9 mouse cellular contexts compared by ENCODE assay signal in the genomic region with DNA sequence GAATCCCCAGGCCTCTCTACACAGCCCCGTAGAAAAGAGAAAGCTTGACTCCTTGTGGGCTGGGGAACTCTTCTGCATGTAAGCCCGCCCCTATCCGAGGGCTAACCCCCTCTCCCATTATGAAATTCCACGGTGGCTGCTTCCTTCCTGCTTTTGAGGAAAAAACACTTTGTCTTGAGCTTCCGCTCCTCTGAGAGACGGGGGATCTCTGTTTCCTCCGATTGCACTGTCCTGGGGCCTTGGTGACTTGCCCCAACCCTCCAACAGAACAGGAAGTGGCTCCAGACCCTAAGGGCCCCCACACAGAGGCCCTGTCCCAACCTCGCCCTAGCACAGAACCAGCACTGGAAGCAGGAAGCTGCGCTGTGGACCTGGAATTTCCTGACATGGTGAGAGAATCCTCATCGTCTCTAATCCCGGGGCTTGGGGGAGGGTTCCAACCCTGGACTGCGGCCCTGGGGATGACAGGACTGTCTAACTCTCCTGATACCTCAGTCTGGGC. TPM values are rescaled to one million over a fixed set of nuclear protein-coding genes. Genes with fewer than 3 reads are reported as not detected.
DNase-seq lines count a peak whose midpoint lies in the region; ATAC-seq and TF ChIP-seq lines count a peak whose summit lies in the region.
"Had no signal": no experiment of that assay in that cellular context is flagged by ENCODE, and none has a peak within 500 bp of the region (broad histone marks: within the 10 kb centered on the region; RNA-seq: fewer than 3 reads in every experiment).

No protein-coding gene starts in this region.

- H3K9me3 ChIP-seq in intestine, embryonic 14.5 days (ENCODE audit: control insufficient read depth, low read length): no peaks in the 10 kb centered on the region
- no peaks in the 10 kb centered on the region for H3K9me3 ChIP-seq in liver, embryonic 15.5 days (replicated peaks)

- H3K4me1 ChIP-seq in spleen, adult 2 months (ENCODE audit: control insufficient read depth, insufficient read depth, insufficient read length): peaks cover 16% of the 10 kb centered on the region
- H3K4me1 ChIP-seq in intestine, embryonic 14.5 days (replicated peaks; ENCODE audit: control insufficient read depth, insufficient read depth, low read length): peaks cover 12% of the 10 kb centered on the region; the same call in 1 of the 2 replicates
- H3K4me1 ChIP-seq in liver, embryonic 15.5 days (replicated peaks): peaks cover 50% of the 10 kb centered on the region

- H3K36me3 ChIP-seq in spleen, adult 2 months (ENCODE audit: control insufficient read depth, insufficient read depth, low read length): peaks cover 3% of the 10 kb centered on the region; the same call in 1 of the 2 replicates
- H3K36me3 ChIP-seq in intestine, embryonic 14.5 days (ENCODE audit: control insufficient read depth, insufficient read depth, low read length): no peaks in the 10 kb centered on the region
- H3K36me3 ChIP-seq in liver, embryonic 15.5 days (replicated peaks): peaks cover 14% of the 10 kb centered on the region

- no peak for DNase-seq in spleen, adult 2 months (ENCODE audit: low read depth in 1 of 2, low spot score in 2 of 2)
- DNase-seq in spleen, postnatal 4 days (ENCODE audit: low spot score in 2 of 2): no peak
- no peak for DNase-seq in intestine, embryonic 14.5 days (ENCODE audit: low spot score)
- DNase-seq in ovary, adult 18-20 months (ENCODE audit: low spot score): no peak
- no peak for DNase-seq in cerebellum, postnatal 14 days
- no peak for DNase-seq in testis, postnatal 14 days (ENCODE audit: low spot score)
- no peak for DNase-seq in embryo, embryonic 10.5 days (ENCODE audit: low spot score)

- no peak overlapping the region for H3K9ac ChIP-seq in intestine, embryonic 14.5 days (ENCODE audit: low read length)
- H3K9ac ChIP-seq in liver, embryonic 15.5 days: no peak overlapping the region

- H3K27me3 ChIP-seq in spleen, adult 2 months (ENCODE audit: control insufficient read depth, insufficient read depth, low read length): no peaks in the 10 kb centered on the region
- H3K27me3 ChIP-seq in intestine, embryonic 14.5 days (replicated peaks; ENCODE audit: control insufficient read depth, insufficient read depth, low read length): no peaks in the 10 kb centered on the region
- H3K27me3 ChIP-seq in liver, embryonic 15.5 days: no peaks in the 10 kb centered on the region
- H3K27me3 ChIP-seq: Patski had no signal

- no peak for TF ChIP-seq CTCF in spleen, adult 2 months (IDR thresholded peaks at IDR 0.05; ENCODE audit: extremely low read depth, insufficient read depth, insufficient read length, insufficient replicate concordance)

- peak overlapping the region; percentile 9; the same call in 1 of the 2 replicates for H3K27ac ChIP-seq in spleen, adult 2 months (ENCODE audit: insufficient read depth, low read length)
- no peak overlapping the region for H3K27ac ChIP-seq in intestine, embryonic 14.5 days (ENCODE audit: low read depth)
- H3K27ac ChIP-seq in liver, embryonic 15.5 days (replicated peaks): peak overlapping the region; percentile 58

- peak overlapping the region; percentile 3; the same call in 1 of the 2 replicates for H3K4me2 ChIP-seq in intestine, embryonic 14.5 days (ENCODE audit: low read length)
- H3K4me2 ChIP-seq in liver, embryonic 15.5 days: peak overlapping the region; percentile 20

- TF ChIP-seq POLR2A in spleen, adult 2 months (IDR thresholded peaks at IDR 0.05; ENCODE audit: low read depth, low read length): no peak

- 70% methylated on average over 12 of the region's 12 CpGs for WGBS in spleen, adult 2 months
- 52% methylated on average over 12 of the region's 12 CpGs for WGBS in intestine, embryonic 14.5 days
- WGBS in liver, embryonic 15.5 days (ENCODE audit: insufficient replicate concordance): 49% methylated on average over 12 of the region's 12 CpGs

- H3K4me3 ChIP-seq in spleen, adult 2 months (ENCODE audit: extremely low read depth, insufficient read depth, insufficient read length): no peak overlapping the region
- H3K4me3 ChIP-seq in intestine, embryonic 14.5 days (ENCODE audit: low read depth, low read length): no peak overlapping the region
- peak overlapping the region; percentile 27 for H3K4me3 ChIP-seq in liver, embryonic 15.5 days (replicated peaks)

- no peak for ATAC-seq in intestine, embryonic 14.5 days (replicated peaks; ENCODE audit: low FRiP score, low TSS enrichment, low read depth)
- ATAC-seq in liver, embryonic 15.5 days (ENCODE audit: insufficient read depth): peak; percentile 73
- ATAC-seq: Patski had no signal

RNA-seq across cellular contexts. Expression of a gene that starts 16.9 kb away (rescaled TPM):
- polyA plus RNA-seq in spleen, adult 2 months (2012; rRNA removed): 48.6 and 48.7 TPM in 2 replicates
- polyA plus RNA-seq in intestine, embryonic 14.5 days (2014; fragmentation: Nextera tagmentation; extraction: Ambion mirVana): 173 and 184 TPM in 2 replicates
- polyA plus RNA-seq in liver, embryonic 15.5 days (2015; fragmentation: Nextera tagmentation; extraction: Ambion mirVana): 66.0 and 70.7 TPM in 2 replicates

RNA-seq across cellular contexts. Expression of a gene that starts 22.7 kb away (rescaled TPM):
- 0.23 and 0.55 TPM in 2 replicates for polyA plus RNA-seq in spleen, adult 2 months (2012; rRNA removed)
- polyA plus RNA-seq in intestine, embryonic 14.5 days (2014; fragmentation: Nextera tagmentation; extraction: Ambion mirVana): 6.7 and 7.0 TPM in 2 replicates
- 0.32 and 0.36 TPM in 2 replicates for polyA plus RNA-seq in liver, embryonic 15.5 days (2015; fragmentation: Nextera tagmentation; extraction: Ambion mirVana)

RNA-seq across cellular contexts. Expression of a gene that starts 31.7 kb away (rescaled TPM):
- polyA plus RNA-seq in spleen, adult 2 months (2012; rRNA removed): 43.4 and 44.7 TPM in 2 replicates
- 2.2 and 4.3 TPM in 2 replicates for polyA plus RNA-seq in intestine, embryonic 14.5 days (2014; fragmentation: Nextera tagmentation; extraction: Ambion mirVana)
- 4.1 and 5.3 TPM in 2 replicates for polyA plus RNA-seq in liver, embryonic 15.5 days (2015; fragmentation: Nextera tagmentation; extraction: Ambion mirVana)

RNA-seq across cellular contexts. Expression of a gene that starts 46.5 kb away (rescaled TPM):
- polyA plus RNA-seq in spleen, adult 2 months (2012; rRNA removed): 0.98 and 1.6 TPM in 2 replicates
- polyA plus RNA-seq in intestine, embryonic 14.5 days (2014; fragmentation: Nextera tagmentation; extraction: Ambion mirVana): 26.2 and 34.5 TPM in 2 replicates
- 4.2 and 4.5 TPM in 2 replicates for polyA plus RNA-seq in liver, embryonic 15.5 days (2015; fragmentation: Nextera tagmentation; extraction: Ambion mirVana)
